Mouse (Mus musculus): ENCODE measurements around the gene Katnb1. TPM values are rescaled to one million over a fixed set of nuclear protein-coding genes. Genes with fewer than 3 reads are reported as not detected.
A peak's percentile ranks its signal among the peaks of the same experiment; 100 is the strongest.

The Katnb1 gene
- polyA plus RNA-seq, 1 experiment, result 16.1 TPM

GRCm38 (mm10) chr8:95079305-95079704, 1.7 kb upstream of the Katnb1 start:
- H3K4me3 ChIP-seq (ENCODE audit: low read depth, low read length), result no peak overlapping the region
- H3K36me3 ChIP-seq (ENCODE audit: control insufficient read depth, insufficient read depth, low read length, poor library complexity, severe bottlenecking), result no peaks in the 10 kb centered on the region
- H3K27ac ChIP-seq (ENCODE audit: insufficient read depth, low read length), result no peak overlapping the region
- no peaks in the 10 kb centered on the region for H3K9me3 ChIP-seq (replicated peaks; ENCODE audit: control insufficient read depth, insufficient read depth, low read length, poor library complexity, severe bottlenecking)
- H3K27me3 ChIP-seq (ENCODE audit: control insufficient read depth, insufficient read depth, low read length, poor library complexity, severe bottlenecking), result no peaks in the 10 kb centered on the region
- TF ChIP-seq POLR2A (IDR thresholded peaks at IDR 0.05; ENCODE audit: insufficient read depth, low read length), result no peak
- no peak for TF ChIP-seq CTCF (IDR thresholded peaks at IDR 0.05; ENCODE audit: low read depth, low read length)
- TF ChIP-seq EP300 (IDR thresholded peaks at IDR 0.05; ENCODE audit: insufficient read depth, low read depth, low read length), result no peak
- H3K4me1 ChIP-seq (ENCODE audit: control insufficient read depth, insufficient read depth, low read length), result no peaks in the 10 kb centered on the region
- H3K9ac ChIP-seq (ENCODE audit: low read depth, poor library complexity, severe bottlenecking), result no peak overlapping the region

GRCm38 (mm10) chr8:95081650-95082049, 664 bp downstream of the Katnb1 start:
- H3K9ac ChIP-seq (ENCODE audit: low read depth, poor library complexity, severe bottlenecking), result peak overlapping the region; percentile 76
- H3K27ac ChIP-seq (ENCODE audit: insufficient read depth, low read length), result no peak overlapping the region
- no peaks in the 10 kb centered on the region for H3K36me3 ChIP-seq (ENCODE audit: control insufficient read depth, insufficient read depth, low read length, poor library complexity, severe bottlenecking)
- H3K27me3 ChIP-seq (ENCODE audit: control insufficient read depth, insufficient read depth, low read length, poor library complexity, severe bottlenecking), result no peaks in the 10 kb centered on the region
- H3K4me3 ChIP-seq (ENCODE audit: low read depth, low read length), result peak overlapping the region; percentile 97
- H3K4me1 ChIP-seq (ENCODE audit: control insufficient read depth, insufficient read depth, low read length), result no peaks in the 10 kb centered on the region
- no peaks in the 10 kb centered on the region for H3K9me3 ChIP-seq (replicated peaks; ENCODE audit: control insufficient read depth, insufficient read depth, low read length, poor library complexity, severe bottlenecking)
- TF ChIP-seq CTCF (IDR thresholded peaks at IDR 0.05; ENCODE audit: low read depth, low read length) (no peak), POLR2A (IDR thresholded peaks at IDR 0.05; ENCODE audit: insufficient read depth, low read length) (no peak), EP300 (IDR thresholded peaks at IDR 0.05; ENCODE audit: insufficient read depth, low read depth, low read length) (no peak)

GRCm38 (mm10) chr8:95084261-95084660, 3.3 kb downstream of the Katnb1 start:
- Histone ChIP-seq H3K27ac (ENCODE audit: insufficient read depth, low read length) (no peak overlapping the region), H3K36me3 (ENCODE audit: control insufficient read depth, insufficient read depth, low read length, poor library complexity, severe bottlenecking) (peaks cover 4% of the 10 kb centered on the region; the same call in 1 of the 2 replicates), H3K4me3 (ENCODE audit: low read depth, low read length) (no peak overlapping the region), H3K9ac (ENCODE audit: low read depth, poor library complexity, severe bottlenecking) (no peak overlapping the region), H3K27me3 (ENCODE audit: control insufficient read depth, insufficient read depth, low read length, poor library complexity, severe bottlenecking) (no peaks in the 10 kb centered on the region), H3K4me1 (ENCODE audit: control insufficient read depth, insufficient read depth, low read length) (no peaks in the 10 kb centered on the region), H3K9me3 (replicated peaks; ENCODE audit: control insufficient read depth, insufficient read depth, low read length, poor library complexity, severe bottlenecking) (no peaks in the 10 kb centered on the region)
- TF ChIP-seq POLR2A (IDR thresholded peaks at IDR 0.05; ENCODE audit: insufficient read depth, low read length) (no peak), CTCF (IDR thresholded peaks at IDR 0.05; ENCODE audit: low read depth, low read length) (no peak), EP300 (IDR thresholded peaks at IDR 0.05; ENCODE audit: insufficient read depth, low read depth, low read length) (no peak)

GRCm38 (mm10) chr8:95084744-95085431, 3.9 kb downstream of the Katnb1 start:
- TF ChIP-seq EP300 (IDR thresholded peaks at IDR 0.05; ENCODE audit: insufficient read depth, low read depth, low read length) (0 out of 2 replicates have a peak, but pooled peaks have one; percentile 6), POLR2A (IDR thresholded peaks at IDR 0.05; ENCODE audit: insufficient read depth, low read length) (no peak), CTCF (IDR thresholded peaks at IDR 0.05; ENCODE audit: low read depth, low read length) (no peak)
- H3K4me3 ChIP-seq (ENCODE audit: low read depth, low read length), result no peak overlapping the region
- peaks cover 8% of the 10 kb centered on the region for H3K36me3 ChIP-seq (ENCODE audit: control insufficient read depth, insufficient read depth, low read length, poor library complexity, severe bottlenecking)
- H3K9ac ChIP-seq (ENCODE audit: low read depth, poor library complexity, severe bottlenecking), result no peak overlapping the region
- no peaks in the 10 kb centered on the region for H3K27me3 ChIP-seq (ENCODE audit: control insufficient read depth, insufficient read depth, low read length, poor library complexity, severe bottlenecking)
- no peak overlapping the region for H3K27ac ChIP-seq (ENCODE audit: insufficient read depth, low read length)
- no peaks in the 10 kb centered on the region for H3K9me3 ChIP-seq (replicated peaks; ENCODE audit: control insufficient read depth, insufficient read depth, low read length, poor library complexity, severe bottlenecking)
- no peaks in the 10 kb centered on the region for H3K4me1 ChIP-seq (ENCODE audit: control insufficient read depth, insufficient read depth, low read length)

GRCm38 (mm10) chr8:95085432-95086141, 4.6 kb downstream of the Katnb1 start:
- Histone ChIP-seq H3K4me3 (ENCODE audit: low read depth, low read length) (no peak overlapping the region), H3K9me3 (replicated peaks; ENCODE audit: control insufficient read depth, insufficient read depth, low read length, poor library complexity, severe bottlenecking) (no peaks in the 10 kb centered on the region), H3K4me1 (ENCODE audit: control insufficient read depth, insufficient read depth, low read length) (no peaks in the 10 kb centered on the region), H3K27me3 (ENCODE audit: control insufficient read depth, insufficient read depth, low read length, poor library complexity, severe bottlenecking) (no peaks in the 10 kb centered on the region), H3K9ac (ENCODE audit: low read depth, poor library complexity, severe bottlenecking) (no peak overlapping the region), H3K36me3 (ENCODE audit: control insufficient read depth, insufficient read depth, low read length, poor library complexity, severe bottlenecking) (peaks cover 9% of the 10 kb centered on the region), H3K27ac (ENCODE audit: insufficient read depth, low read length) (no peak overlapping the region)
- TF ChIP-seq CTCF (IDR thresholded peaks at IDR 0.05; ENCODE audit: low read depth, low read length), result no peak
- TF ChIP-seq POLR2A (IDR thresholded peaks at IDR 0.05; ENCODE audit: insufficient read depth, low read length), result no peak
- TF ChIP-seq EP300 (IDR thresholded peaks at IDR 0.05; ENCODE audit: insufficient read depth, low read depth, low read length), result no peak

- Histone ChIP-seq H3K9ac (ENCODE audit: low read depth, poor library complexity, severe bottlenecking) (no peak overlapping the region), H3K4me3 (ENCODE audit: low read depth, low read length) (no peak overlapping the region), H3K27ac (ENCODE audit: insufficient read depth, low read length) (no peak overlapping the region), H3K36me3 (ENCODE audit: control insufficient read depth, insufficient read depth, low read length, poor library complexity, severe bottlenecking) (peaks cover 5% of the 10 kb centered on the region; the same call in 1 of the 2 replicates), H3K4me1 (ENCODE audit: control insufficient read depth, insufficient read depth, low read length) (no peaks in the 10 kb centered on the region), H3K9me3 (replicated peaks; ENCODE audit: control insufficient read depth, insufficient read depth, low read length, poor library complexity, severe bottlenecking) (no peaks in the 10 kb centered on the region), H3K27me3 (ENCODE audit: control insufficient read depth, insufficient read depth, low read length, poor library complexity, severe bottlenecking) (no peaks in the 10 kb centered on the region)
- no peak for TF ChIP-seq POLR2A (IDR thresholded peaks at IDR 0.05; ENCODE audit: insufficient read depth, low read length)
- TF ChIP-seq EP300 (IDR thresholded peaks at IDR 0.05; ENCODE audit: insufficient read depth, low read depth, low read length), result no peak
- TF ChIP-seq CTCF (IDR thresholded peaks at IDR 0.05; ENCODE audit: low read depth, low read length), result no peak
Observed at GRCm38 (mm10) chr8:95093574-95093973, 12.6 kb downstream of the Katnb1 start.
